Mouse (Mus musculus) adrenal gland, adult (tissue): ENCODE measurements around the gene Pcolce2.

Source experiments
- DNase-seq, 2 experiments: peaks; one replicate each; pipeline ENCODE4 v3.0.0; 2022 to 2023; ENCODE audit warnings: low spot score in 1 of 2; ENCODE audit not compliant: inconsistent age in 2 of 2

Gene Pcolce2

DNA sequence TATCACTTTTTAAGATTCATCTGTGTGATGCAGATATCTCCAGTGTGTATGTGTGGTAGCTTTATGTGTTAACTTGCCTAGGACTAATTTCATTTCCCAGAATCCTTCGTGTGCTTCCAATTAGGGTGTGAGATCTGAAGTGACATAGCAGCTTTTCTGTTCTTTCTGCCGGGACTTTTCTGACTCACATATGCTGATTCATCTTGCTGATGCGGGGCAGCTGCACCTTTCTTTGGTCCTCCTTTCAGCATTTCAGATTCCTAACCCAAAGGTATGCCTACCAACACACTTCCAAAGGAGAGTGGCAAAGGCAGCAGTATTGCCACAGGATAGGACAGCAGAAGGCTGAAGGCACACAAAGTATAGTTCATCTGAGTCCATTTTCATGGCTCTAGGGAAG is 66.7 kb downstream of the Pcolce2 start:
- DNase-seq, result no peak

GRCm38 (mm10) chr9:95705371-95705770 is 68.0 kb downstream of the Pcolce2 start:
- DNase-seq, result no peak

DNA sequence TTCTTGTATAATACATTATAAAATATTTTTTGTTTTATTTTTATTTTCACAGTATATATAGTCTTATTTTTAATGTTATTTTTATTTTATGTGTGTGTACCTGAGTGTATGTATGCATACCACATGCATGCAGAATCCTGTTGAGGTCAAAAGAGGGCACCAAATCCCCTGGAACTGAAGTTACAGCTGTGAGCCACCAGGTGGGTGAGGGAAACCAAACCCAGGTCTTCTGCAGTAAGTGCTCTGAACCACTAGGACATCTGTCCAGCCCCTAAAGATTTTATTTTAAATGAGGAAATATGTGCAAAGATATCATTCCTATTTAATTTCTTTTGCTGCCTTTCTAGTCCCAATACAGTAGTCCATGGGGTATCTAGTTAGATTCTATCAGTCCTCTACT is 71.5 kb downstream of the Pcolce2 start:
- no peak for DNase-seq

- DNase-seq, result no peak
Measured at GRCm38 (mm10) chr9:95712574-95712973, 75.2 kb downstream of the Pcolce2 start.

DNA sequence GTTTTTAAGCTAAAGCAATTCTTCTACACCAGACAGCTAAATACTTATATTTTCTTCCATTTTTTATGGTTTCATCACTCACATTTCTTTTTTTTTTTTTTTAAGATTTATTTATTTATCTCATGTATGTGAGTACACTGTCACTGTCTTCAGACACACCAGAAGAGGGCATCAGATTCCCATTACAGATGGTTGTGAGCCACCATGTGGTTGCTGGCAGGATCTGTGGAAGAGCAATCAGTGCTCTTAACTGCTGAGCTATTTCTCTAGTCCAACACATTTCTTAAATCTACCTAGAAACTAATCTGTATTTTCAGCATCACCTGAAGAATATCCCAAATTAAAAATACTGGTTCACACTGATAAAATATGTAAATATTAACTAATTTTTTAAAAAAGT is 98.8 kb downstream of the Pcolce2 start:
- DNase-seq, result no peak

DNA sequence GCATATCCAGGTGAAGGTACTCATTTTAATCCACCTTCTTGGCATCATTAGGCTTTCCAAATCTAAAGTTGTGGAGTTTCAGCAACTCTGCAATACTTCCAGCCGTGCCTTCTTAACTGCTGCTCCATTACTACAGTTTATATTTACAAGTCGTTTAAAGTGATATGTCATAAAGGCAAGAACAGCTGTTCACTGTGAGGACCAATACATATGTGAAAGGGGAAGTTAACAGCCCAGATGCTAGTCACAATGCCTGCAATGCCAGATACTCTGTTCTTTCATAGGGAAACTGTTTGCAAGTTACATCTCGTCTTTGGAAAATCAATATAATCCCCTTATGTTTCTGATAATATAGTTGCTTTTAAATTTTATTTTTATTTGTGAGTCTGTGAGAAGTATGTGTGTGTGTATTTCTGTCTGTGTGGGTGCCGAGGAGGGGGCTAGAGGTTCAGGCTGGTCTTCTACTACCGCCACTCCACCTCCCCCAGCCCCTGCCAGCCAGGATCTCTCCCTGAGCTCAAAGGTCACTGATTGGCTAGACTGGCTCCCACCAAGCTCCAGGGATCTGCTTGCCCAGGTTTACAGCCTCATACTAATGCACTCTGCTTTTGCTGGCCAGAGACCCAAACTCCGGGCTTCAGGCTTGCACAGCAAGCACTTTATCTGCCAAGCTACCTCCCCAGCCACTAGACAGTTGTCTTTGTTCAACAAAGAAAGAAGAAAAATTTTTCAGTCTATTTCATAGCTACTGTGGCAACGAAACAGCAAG is 107.6 kb downstream of the Pcolce2 start:
- DNase-seq, result no peak

DNA sequence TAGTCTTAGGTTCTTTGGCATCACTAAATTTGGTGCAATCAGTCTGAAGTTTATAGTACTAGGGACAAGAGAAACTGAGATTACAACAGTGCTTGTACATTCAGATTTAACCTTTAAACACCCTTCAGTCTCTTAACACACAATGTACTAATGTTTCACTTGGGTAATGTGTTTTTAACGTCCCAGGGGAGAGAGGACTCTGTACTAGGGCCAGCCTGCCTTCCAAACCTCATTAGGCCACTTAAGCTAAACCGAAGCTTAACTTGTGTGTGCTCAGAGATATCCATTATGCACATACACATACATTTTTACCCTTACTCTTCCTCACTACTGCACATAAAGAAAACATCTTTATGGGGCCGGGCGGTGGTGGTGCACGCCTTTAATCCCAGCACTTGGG is 109.9 kb downstream of the Pcolce2 start:
- peak in 1 of 2 experiments; percentile 26 for DNase-seq
